Mouse (Mus musculus): ENCODE data around the gene Lpcat2b.

DNA sequence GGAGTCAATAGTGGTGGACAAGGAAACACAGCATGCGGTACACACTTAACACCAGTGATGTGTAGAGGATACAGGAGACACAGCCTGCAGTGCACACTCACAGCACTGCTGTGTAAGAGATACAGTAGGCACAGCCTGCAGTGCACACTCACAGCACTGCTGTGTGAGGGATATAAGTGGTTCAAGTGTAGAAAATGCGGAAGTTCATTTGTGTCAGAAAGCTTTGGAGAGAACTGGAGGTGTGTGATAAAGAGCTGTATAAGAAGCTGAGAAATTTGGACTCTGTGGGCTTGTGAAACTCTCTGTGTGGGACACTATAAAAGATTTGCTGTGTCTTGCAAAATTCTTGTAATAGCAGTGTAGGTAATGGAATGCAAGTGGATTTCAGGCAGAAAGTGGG is 48.8 kb downstream of the Lpcat2b start:
- TF ChIP-seq GATA1 (IDR thresholded peaks at IDR 0.05; ENCODE audit: borderline replicate concordance, low read length) (no peak), FLI1 (IDR thresholded peaks at IDR 0.05; ENCODE audit: low read length) (no peak)

Measured in megakaryocyte, embryonic 14.5 days (primary cell).